Mouse (Mus musculus) kidney, postnatal 14 days (tissue): ENCODE results near the gene Cryz.

Source experiments
- DNase-seq: peaks from one replicate; pipeline ENCODE4 v3.0.0; 2022; ENCODE audit warnings: mixed read lengths

The Cryz gene

DNA sequence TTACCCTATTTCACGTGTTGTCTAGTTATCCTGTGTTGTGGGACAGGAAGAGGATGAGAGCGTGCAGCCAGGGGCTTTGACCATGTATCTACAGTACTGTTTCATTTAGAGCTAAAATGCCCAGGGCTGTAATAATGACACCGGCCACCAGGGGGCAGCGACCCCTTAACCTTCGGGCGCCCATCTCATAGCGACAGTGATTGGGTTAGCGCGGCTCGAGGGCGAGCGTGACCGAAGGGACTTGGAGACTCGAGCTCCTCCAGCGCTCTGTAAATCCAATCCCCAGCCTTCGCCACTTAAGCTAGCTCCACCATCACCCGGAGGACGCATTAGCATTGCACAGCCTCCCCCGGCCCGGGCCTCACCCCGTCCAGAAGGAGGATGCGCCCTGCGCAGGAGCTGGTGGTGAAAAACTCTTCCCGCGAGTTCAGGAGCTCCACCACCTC is at the start of gene Cryz:
Gene Cryz, plus strand, starts transcription at position 224 of the 446 bp plus-strand sequence.
- peak; percentile 93 for DNase-seq

- DNase-seq: no peak
These were observed 48.7 kb upstream of the Cryz start for GRCm38 (mm10) chr3:154547549-154548426.

GRCm38 (mm10) chr3:154548868-154549301 is 47.6 kb upstream of the Cryz start:
- no peak for DNase-seq

DNA sequence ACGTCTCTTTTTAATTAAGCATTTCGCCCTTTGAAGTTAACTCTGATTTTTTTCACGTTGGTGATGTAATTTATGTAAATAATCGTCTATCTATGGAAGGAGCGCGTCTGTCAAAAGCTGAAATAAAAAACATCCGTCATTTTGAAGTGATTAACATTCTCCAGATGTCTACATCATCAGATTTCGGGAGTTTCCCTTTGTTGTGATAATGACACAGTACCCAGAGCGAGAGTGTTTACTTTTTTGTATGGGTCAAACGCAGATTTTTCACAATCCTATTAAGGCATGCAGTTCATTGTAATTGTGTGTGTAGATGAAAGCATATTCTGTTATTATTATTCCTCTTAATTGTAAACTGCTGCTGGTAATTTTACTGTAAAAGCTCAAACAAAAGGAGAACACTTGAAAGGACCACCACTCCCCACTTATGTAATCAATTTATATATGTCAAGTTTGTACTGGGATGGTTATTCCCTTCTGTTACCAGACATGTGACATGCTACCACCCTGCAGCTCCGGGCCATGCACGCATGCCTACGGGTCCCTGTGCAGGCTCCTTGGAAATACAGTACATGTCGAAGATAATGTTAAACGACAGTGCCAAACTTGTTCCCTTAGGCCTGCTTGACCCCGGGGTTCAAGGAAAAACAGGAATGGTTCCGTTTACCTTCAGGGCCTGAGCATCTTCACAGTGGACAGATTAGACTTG is 46.0 kb upstream of the Cryz start:
- DNase-seq: no peak

- no peak for DNase-seq
These were observed 45.5 kb upstream of the Cryz start for GRCm38 (mm10) chr3:154551035-154551411.

DNA sequence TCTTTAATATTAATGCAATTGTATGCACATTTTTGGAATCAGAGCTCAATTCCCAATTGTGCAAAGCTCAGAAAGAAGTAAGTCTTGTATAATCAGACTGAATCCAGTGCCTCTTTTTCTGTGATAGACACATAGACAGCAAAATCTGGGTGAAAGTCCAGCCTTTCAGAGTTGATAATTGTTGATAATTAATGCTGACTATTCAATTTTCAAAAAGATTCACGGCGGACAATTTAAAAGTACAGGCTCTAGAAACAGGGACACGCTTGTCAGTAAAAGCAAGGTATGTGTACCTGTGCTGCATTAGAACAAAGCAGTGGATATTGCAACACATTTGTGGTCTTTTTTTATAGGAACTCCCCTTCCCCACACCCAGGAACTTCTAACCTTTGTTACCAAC is 34.3 kb upstream of the Cryz start:
- no peak for DNase-seq

DNA sequence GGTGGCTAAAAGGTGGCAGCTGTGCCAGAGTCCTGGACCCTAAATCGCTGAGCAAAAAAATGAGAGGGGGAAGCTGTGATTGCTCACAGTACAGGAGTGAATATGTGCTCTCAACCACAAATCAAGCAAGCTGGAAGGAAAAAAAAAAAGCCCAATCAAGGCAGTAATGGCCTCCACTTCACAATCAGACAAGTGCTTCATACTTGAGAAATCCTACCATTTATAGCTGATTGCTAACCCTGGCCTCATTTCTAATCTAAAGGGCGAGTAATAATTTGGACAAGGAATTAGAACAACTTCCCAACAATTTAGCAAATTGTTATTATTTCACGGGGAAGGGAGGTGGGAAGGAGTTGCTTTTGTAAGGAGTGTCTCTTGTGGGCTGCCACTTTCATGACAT is 31.1 kb upstream of the Cryz start:
- DNase-seq: no peak

- no peak for DNase-seq
These were observed 26.4 kb upstream of the Cryz start for GRCm38 (mm10) chr3:154570029-154570575.

- DNase-seq: no peak
These were observed 25.7 kb upstream of the Cryz start for GRCm38 (mm10) chr3:154570786-154571185.

DNA sequence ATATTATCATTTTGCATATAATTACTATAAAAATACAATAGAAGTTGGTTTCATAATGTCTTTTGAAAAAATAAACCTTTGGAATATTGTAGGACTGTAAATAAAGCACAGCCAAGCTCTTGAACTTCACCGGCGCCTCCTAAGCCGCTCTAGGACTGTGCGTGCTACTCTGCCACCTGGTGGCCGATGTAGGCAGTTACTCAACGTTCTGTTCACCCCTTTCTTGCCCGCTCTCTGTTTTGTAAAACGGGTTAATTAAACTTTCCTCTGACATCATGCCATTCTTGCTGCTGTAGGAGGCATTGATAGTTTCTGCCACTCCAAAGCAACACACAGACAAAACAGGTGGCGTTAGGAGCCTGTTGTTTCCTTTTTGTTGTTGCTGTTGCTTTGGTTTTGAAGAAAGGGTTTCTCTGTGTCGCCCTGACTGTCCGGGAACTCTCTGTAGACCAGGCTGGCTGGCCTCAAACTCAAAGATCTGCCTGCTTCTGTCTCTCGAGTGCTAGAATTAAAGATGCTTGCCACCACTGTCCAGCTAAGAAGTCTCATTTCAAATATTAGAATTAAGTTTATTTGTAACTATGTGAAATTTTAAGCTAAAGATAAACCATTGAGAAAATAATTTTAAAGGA is 24.1 kb upstream of the Cryz start:
- DNase-seq: peak; percentile 70

DNA sequence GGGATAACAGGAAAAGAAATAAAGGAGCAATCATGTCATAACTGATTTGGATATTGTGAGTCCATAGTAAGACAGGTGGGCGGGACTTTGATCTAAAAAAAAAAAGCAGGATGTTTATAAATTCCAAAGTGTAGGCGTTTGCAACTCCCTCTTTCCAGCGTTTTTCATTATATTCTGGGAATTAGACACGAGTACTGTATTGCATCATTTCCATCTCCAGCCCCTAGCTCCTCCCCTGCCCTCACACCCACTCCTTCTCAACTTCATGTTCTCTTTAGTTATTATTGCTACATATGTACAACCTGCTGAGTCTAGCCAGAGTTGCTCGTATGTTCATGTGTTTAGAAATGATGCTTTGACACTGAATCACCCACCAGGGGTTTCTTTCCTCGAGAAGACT is 22.8 kb upstream of the Cryz start:
- no peak for DNase-seq

DNA sequence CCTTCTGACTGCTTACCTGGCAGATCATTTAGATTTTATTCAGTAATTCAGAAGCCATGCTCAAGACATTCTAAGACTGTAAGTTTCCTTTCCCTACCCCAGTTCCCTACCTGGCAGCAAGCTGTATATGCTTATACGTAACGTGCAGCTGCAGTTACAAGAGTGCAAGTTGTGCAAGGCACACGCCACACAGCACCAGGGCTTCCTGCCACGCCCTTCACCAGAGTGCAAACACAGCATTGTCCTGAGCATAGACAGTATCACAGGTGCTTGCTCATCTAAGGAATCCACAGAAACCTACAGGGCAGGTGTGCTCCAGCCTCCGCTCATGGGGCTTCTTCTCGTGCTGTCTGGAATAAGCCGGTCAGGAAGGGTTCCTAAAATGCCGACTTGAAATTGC is 18.6 kb upstream of the Cryz start:
- no peak for DNase-seq

GRCm38 (mm10) chr3:154584351-154584750 is 12.2 kb upstream of the Cryz start:
- DNase-seq: peak; percentile 42

GRCm38 (mm10) chr3:154590971-154591370 is 5.5 kb upstream of the Cryz start:
- DNase-seq: no peak

GRCm38 (mm10) chr3:154591621-154592020 is 4.9 kb upstream of the Cryz start:
- DNase-seq: no peak

DNA sequence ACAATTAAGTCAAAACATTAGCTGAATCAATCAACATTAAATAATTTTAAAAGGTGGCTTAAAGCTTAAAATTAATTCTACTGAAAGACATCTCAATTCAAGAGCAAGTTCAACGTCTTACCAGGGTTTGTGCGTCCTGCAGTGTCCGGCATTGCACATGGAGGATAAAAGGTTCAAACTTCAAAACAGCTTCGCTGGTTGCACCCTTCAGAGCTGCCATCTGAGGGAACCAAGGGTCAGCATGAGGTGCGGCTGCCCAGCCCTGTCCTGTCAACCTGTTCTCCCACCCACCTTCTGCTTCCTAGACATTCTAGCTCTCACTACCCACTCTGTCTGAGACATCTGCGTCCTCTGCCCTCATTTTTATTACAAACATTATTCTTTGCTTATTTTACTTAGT is 2.9 kb upstream of the Cryz start:
- no peak for DNase-seq

DNA sequence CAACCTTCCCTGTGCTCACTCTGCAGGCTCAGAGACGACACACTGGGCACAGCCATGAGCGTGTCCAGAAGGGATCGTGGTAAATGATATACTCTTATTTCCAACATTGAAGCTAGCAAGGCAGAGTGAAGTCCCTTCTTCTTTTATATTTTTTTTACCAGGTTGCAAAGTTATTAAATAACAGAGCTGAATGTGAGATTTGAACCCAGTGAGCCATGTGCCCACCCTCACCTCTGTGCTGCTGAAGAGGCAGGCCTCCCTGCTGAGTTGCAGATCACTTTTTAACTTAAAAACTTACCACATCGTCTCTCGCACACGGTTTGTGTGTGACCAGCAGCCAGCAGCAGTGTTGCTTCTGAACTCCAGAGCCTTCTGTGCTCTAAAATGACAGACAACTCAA is 2.4 kb upstream of the Cryz start:
- peak; percentile 64 for DNase-seq

DNA sequence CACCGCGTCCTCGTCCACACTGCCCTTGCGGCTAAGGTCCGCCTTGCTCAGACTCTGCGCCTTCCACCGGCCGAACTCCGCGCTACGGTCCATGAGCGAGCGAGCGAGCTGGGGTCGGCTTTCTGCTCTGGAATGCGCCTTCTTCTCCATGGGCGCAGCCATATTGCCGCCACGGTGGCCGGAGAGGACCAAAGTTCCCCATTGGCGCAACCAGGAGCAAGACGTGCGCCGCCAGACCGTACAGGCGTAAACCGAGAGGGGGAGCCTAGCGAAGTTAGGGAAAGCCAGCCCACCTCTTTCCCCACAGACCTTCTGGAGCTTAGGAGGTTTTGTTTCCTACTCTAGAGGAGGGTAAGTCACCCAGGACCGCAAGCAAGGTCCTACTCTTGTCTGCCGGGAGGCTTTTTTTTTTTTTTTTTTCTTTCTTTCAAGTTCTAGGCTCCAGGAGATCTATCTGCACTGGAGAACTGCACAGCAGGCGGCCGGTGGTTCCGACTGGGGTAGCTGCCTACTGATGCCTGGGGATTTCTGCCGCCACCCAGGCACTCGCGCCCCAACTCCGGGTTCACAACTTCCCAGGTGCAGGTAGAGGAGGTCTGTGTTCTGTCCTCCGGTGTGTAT is 533 bp downstream of the Cryz start, which contains the start of gene Tyw3:
Gene Tyw3, minus strand, starts transcription at position 171 of the 621 bp plus-strand sequence.
- peak; percentile 97 for DNase-seq

GRCm38 (mm10) chr3:154597561-154597960 is 1.1 kb downstream of the Cryz start:
- peak; percentile 76 for DNase-seq

DNA sequence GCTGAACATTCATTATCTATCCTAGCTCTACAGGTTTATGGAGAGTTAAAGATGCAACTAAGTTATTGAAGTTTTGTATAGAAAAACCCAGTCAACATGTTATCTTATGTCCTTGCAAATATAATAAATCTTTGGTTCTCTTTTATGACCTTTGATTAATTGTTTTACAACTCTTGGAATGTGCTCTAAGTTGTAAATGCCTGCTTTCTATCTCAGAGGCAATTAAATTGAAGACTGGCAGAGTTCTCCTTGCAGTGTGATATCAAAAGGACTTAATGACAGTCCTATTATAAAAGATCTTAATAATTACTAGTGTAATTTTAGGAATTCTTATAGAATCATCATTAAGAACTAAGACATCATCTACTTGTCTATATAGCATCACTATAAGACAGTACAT is 5.6 kb downstream of the Cryz start:
- DNase-seq: no peak

DNA sequence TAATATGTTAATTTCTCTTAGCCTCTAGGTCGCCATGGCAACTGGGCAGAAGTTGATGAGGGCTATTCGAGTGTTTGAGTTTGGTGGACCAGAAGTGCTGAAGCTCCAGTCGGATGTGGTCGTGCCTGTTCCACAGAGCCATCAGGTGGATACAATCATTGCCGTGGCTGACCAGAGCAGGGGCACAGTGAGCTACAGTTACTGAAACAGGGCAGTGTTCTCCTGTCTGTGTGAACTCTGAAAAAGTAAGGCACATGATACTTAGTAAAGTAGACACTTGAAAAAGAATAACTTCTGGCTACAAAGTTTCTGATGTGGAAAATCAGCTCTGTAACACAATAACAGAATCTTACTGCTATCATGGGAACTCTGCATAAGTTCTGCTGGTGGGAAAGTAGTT is 8.4 kb downstream of the Cryz start:
- no peak for DNase-seq

- no peak for DNase-seq
These were observed 11.4 kb downstream of the Cryz start for GRCm38 (mm10) chr3:154607896-154608295.

DNA sequence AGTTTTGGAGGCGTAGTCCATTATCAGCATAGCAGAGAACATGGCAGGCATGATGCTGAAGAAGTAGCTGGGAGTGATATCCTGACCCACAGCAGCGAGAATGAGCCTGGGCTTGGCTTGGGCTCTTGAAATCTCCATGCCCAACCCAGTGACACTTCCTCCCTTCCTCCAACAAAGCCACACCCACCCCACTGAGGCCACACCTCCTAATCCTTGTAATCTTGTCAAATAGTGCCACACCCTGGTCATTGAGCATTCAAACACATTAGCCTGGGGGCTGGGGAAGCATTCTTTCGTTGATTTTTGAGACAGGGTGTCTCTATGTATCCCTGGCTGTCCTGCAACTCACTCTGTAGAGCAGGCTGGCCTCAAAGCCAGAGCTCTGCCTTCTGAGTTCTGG is 15.4 kb downstream of the Cryz start:
- DNase-seq: no peak
